Mouse (Mus musculus): ENCODE data around the gene Runx3. TPM values are rescaled to one million over a fixed set of nuclear protein-coding genes. Genes with fewer than 3 reads are reported as not detected.

Runx3 gene
- polyA plus RNA-seq, 1 experiment from 2014 or later: not detected

- no peak overlapping the region for H3K9ac ChIP-seq (ENCODE audit: low read depth, low read length)
- no peaks in the 10 kb centered on the region for H3K4me1 ChIP-seq (ENCODE audit: control insufficient read depth, insufficient read depth, low read length)
- H3K36me3 ChIP-seq (ENCODE audit: control insufficient read depth, insufficient read depth, low read length): no peaks in the 10 kb centered on the region
- 77% methylated on average over 6 of the region's 6 CpGs for WGBS
- no peak overlapping the region for H3K27ac ChIP-seq (ENCODE audit: low read depth, low read length)
- no peak overlapping the region for H3K4me2 ChIP-seq (replicated peaks; ENCODE audit: low read depth, low read length)
- no peak for ATAC-seq (ENCODE audit: low FRiP score, low TSS enrichment)
- H3K4me3 ChIP-seq (ENCODE audit: low read length): no peak overlapping the region
- H3K27me3 ChIP-seq (ENCODE audit: control insufficient read depth, insufficient read depth, low read length): no peaks in the 10 kb centered on the region
- peaks cover 2% of the 10 kb centered on the region; the same call in 1 of the 2 replicates for H3K9me3 ChIP-seq (ENCODE audit: control insufficient read depth, low read length)
Measured at GRCm38 (mm10) chr4:135083089-135083488, 37.4 kb upstream of the Runx3 start.

- no peaks in the 10 kb centered on the region for H3K36me3 ChIP-seq (ENCODE audit: control insufficient read depth, insufficient read depth, low read length)
- no peak overlapping the region for H3K9ac ChIP-seq (ENCODE audit: low read depth, low read length)
- H3K4me2 ChIP-seq (replicated peaks; ENCODE audit: low read depth, low read length): no peak overlapping the region
- 76% methylated on average over 13 of the region's 13 CpGs for WGBS
- no peaks in the 10 kb centered on the region for H3K27me3 ChIP-seq (ENCODE audit: control insufficient read depth, insufficient read depth, low read length)
- no peaks in the 10 kb centered on the region for H3K4me1 ChIP-seq (ENCODE audit: control insufficient read depth, insufficient read depth, low read length)
- ATAC-seq (ENCODE audit: low FRiP score, low TSS enrichment): no peak
- peaks cover 2% of the 10 kb centered on the region; the same call in 1 of the 2 replicates for H3K9me3 ChIP-seq (ENCODE audit: control insufficient read depth, low read length)
- no peak overlapping the region for H3K27ac ChIP-seq (ENCODE audit: low read depth, low read length)
- no peak overlapping the region for H3K4me3 ChIP-seq (ENCODE audit: low read length)
Measured at GRCm38 (mm10) chr4:135085077-135085853, 35.2 kb upstream of the Runx3 start.

- no peaks in the 10 kb centered on the region; the same call in 1 of the 2 replicates for H3K27me3 ChIP-seq (ENCODE audit: control insufficient read depth, insufficient read depth, low read length)
- H3K9me3 ChIP-seq (ENCODE audit: control insufficient read depth, low read length): peaks cover 2% of the 10 kb centered on the region; the same call in 1 of the 2 replicates
- H3K27ac ChIP-seq (ENCODE audit: low read depth, low read length): no peak overlapping the region
- no peak overlapping the region for H3K9ac ChIP-seq (ENCODE audit: low read depth, low read length)
- 61% methylated on average over 13 of the region's 13 CpGs for whole genome bisulfite sequencing
- no peak for ATAC-seq (ENCODE audit: low FRiP score, low TSS enrichment)
- no peak overlapping the region for H3K4me3 ChIP-seq (ENCODE audit: low read length)
- no peaks in the 10 kb centered on the region for H3K36me3 ChIP-seq (ENCODE audit: control insufficient read depth, insufficient read depth, low read length)
- H3K4me1 ChIP-seq (ENCODE audit: control insufficient read depth, insufficient read depth, low read length): no peaks in the 10 kb centered on the region
- H3K4me2 ChIP-seq (replicated peaks; ENCODE audit: low read depth, low read length): no peak overlapping the region
Measured at GRCm38 (mm10) chr4:135090613-135091012, 29.8 kb upstream of the Runx3 start.

- 63% methylated on average over 3 of the region's 3 CpGs for WGBS
Measured at GRCm38 (mm10) chr4:135092871-135093270, 27.6 kb upstream of the Runx3 start.

GRCm38 (mm10) chr4:135095693-135096092, 24.8 kb upstream of the Runx3 start:
- H3K36me3 ChIP-seq (ENCODE audit: control insufficient read depth, insufficient read depth, low read length): no peaks in the 10 kb centered on the region
- H3K9me3 ChIP-seq (ENCODE audit: control insufficient read depth, low read length): no peaks in the 10 kb centered on the region
- H3K4me3 ChIP-seq (ENCODE audit: low read length): no peak overlapping the region
- no peaks in the 10 kb centered on the region for H3K4me1 ChIP-seq (ENCODE audit: control insufficient read depth, insufficient read depth, low read length)
- H3K9ac ChIP-seq (ENCODE audit: low read depth, low read length): no peak overlapping the region
- 75% methylated on average over 8 of the region's 8 CpGs for WGBS
- no peak overlapping the region for H3K4me2 ChIP-seq (replicated peaks; ENCODE audit: low read depth, low read length)
- no peak overlapping the region for H3K27ac ChIP-seq (ENCODE audit: low read depth, low read length)
- no peak for ATAC-seq (ENCODE audit: low FRiP score, low TSS enrichment)
- no peaks in the 10 kb centered on the region; the same call in 1 of the 2 replicates for H3K27me3 ChIP-seq (ENCODE audit: control insufficient read depth, insufficient read depth, low read length)

More at GRCm38 (mm10) chr4:135092871-135093270, 27.6 kb upstream of the Runx3 start:
- no peaks in the 10 kb centered on the region for H3K9me3 ChIP-seq (ENCODE audit: control insufficient read depth, low read length)
- H3K36me3 ChIP-seq (ENCODE audit: control insufficient read depth, insufficient read depth, low read length): no peaks in the 10 kb centered on the region
- no peak overlapping the region for H3K9ac ChIP-seq (ENCODE audit: low read depth, low read length)
- no peak overlapping the region for H3K4me2 ChIP-seq (replicated peaks; ENCODE audit: low read depth, low read length)
- no peaks in the 10 kb centered on the region; the same call in 1 of the 2 replicates for H3K27me3 ChIP-seq (ENCODE audit: control insufficient read depth, insufficient read depth, low read length)
- no peak for ATAC-seq (ENCODE audit: low FRiP score, low TSS enrichment)
- no peak overlapping the region for H3K27ac ChIP-seq (ENCODE audit: low read depth, low read length)
- no peaks in the 10 kb centered on the region for H3K4me1 ChIP-seq (ENCODE audit: control insufficient read depth, insufficient read depth, low read length)
- no peak overlapping the region for H3K4me3 ChIP-seq (ENCODE audit: low read length)

- Histone ChIP-seq H3K9ac (ENCODE audit: low read depth, low read length) (no peak overlapping the region), H3K27ac (ENCODE audit: low read depth, low read length) (no peak overlapping the region), H3K4me1 (ENCODE audit: control insufficient read depth, insufficient read depth, low read length) (no peaks in the 10 kb centered on the region), H3K4me2 (replicated peaks; ENCODE audit: low read depth, low read length) (no peak overlapping the region), H3K36me3 (ENCODE audit: control insufficient read depth, insufficient read depth, low read length) (no peaks in the 10 kb centered on the region), H3K9me3 (ENCODE audit: control insufficient read depth, low read length) (no peaks in the 10 kb centered on the region), H3K4me3 (ENCODE audit: low read length) (no peak overlapping the region), H3K27me3 (ENCODE audit: control insufficient read depth, insufficient read depth, low read length) (no peaks in the 10 kb centered on the region; the same call in 1 of the 2 replicates)
- no peak for ATAC-seq (ENCODE audit: low FRiP score, low TSS enrichment)
- WGBS: 90% methylated on average over 17 of the region's 17 CpGs
Measured at GRCm38 (mm10) chr4:135097910-135098891, 22.3 kb upstream of the Runx3 start.

GRCm38 (mm10) chr4:135102019-135102740, 18.3 kb upstream of the Runx3 start:
- H3K4me1 ChIP-seq (ENCODE audit: control insufficient read depth, insufficient read depth, low read length): no peaks in the 10 kb centered on the region
- no peak overlapping the region for H3K27ac ChIP-seq (ENCODE audit: low read depth, low read length)
- 74% methylated on average over 13 of the region's 13 CpGs for WGBS
- no peaks in the 10 kb centered on the region for H3K36me3 ChIP-seq (ENCODE audit: control insufficient read depth, insufficient read depth, low read length)
- H3K4me2 ChIP-seq (replicated peaks; ENCODE audit: low read depth, low read length): no peak overlapping the region
- no peak overlapping the region for H3K4me3 ChIP-seq (ENCODE audit: low read length)
- no peaks in the 10 kb centered on the region for H3K9me3 ChIP-seq (ENCODE audit: control insufficient read depth, low read length)
- no peak for ATAC-seq (ENCODE audit: low FRiP score, low TSS enrichment)
- no peaks in the 10 kb centered on the region for H3K27me3 ChIP-seq (ENCODE audit: control insufficient read depth, insufficient read depth, low read length)
- H3K9ac ChIP-seq (ENCODE audit: low read depth, low read length): no peak overlapping the region

GRCm38 (mm10) chr4:135102761-135103160, 17.7 kb upstream of the Runx3 start:
- Histone ChIP-seq H3K9ac (ENCODE audit: low read depth, low read length) (no peak overlapping the region), H3K4me1 (ENCODE audit: control insufficient read depth, insufficient read depth, low read length) (no peaks in the 10 kb centered on the region), H3K36me3 (ENCODE audit: control insufficient read depth, insufficient read depth, low read length) (no peaks in the 10 kb centered on the region), H3K4me3 (ENCODE audit: low read length) (no peak overlapping the region), H3K4me2 (replicated peaks; ENCODE audit: low read depth, low read length) (no peak overlapping the region), H3K27me3 (ENCODE audit: control insufficient read depth, insufficient read depth, low read length) (no peaks in the 10 kb centered on the region), H3K9me3 (ENCODE audit: control insufficient read depth, low read length) (no peaks in the 10 kb centered on the region), H3K27ac (ENCODE audit: low read depth, low read length) (no peak overlapping the region)
- WGBS: 51% methylated on average over 4 of the region's 4 CpGs
- no peak for ATAC-seq (ENCODE audit: low FRiP score, low TSS enrichment)
